Mouse (Mus musculus) urinary bladder, postnatal 36 days (tissue): ENCODE measurements around the gene Gm3336.

Source experiments
- DNase-seq, 2 experiments: peaks; one replicate each; pipeline ENCODE4 v3.0.0; 2022; ENCODE audit warnings: low spot score in 2 of 2, mixed read lengths in 1 of 2

Gene Gm3336

GRCm38 (mm10) chr8:70716521-70717400 lies 1.6 kb upstream of the Gm3336 start:
- DNase-seq: no peak

- DNase-seq: no peak
Observed at GRCm38 (mm10) chr8:70719796-70720270, 1.5 kb downstream of the Gm3336 start.

- peak; percentile 72 to 78 for DNase-seq
Observed at GRCm38 (mm10) chr8:70720739-70721138, 2.4 kb downstream of the Gm3336 start.

- no peak for DNase-seq
Observed at GRCm38 (mm10) chr8:70721601-70722000, 3.3 kb downstream of the Gm3336 start.

GRCm38 (mm10) chr8:70723486-70724210 lies 5.3 kb downstream of the Gm3336 start, which contains the start of gene Pde4c:
Gene Pde4c, plus strand, starts transcription at chr8:70723720.
- no peak for DNase-seq

DNA sequence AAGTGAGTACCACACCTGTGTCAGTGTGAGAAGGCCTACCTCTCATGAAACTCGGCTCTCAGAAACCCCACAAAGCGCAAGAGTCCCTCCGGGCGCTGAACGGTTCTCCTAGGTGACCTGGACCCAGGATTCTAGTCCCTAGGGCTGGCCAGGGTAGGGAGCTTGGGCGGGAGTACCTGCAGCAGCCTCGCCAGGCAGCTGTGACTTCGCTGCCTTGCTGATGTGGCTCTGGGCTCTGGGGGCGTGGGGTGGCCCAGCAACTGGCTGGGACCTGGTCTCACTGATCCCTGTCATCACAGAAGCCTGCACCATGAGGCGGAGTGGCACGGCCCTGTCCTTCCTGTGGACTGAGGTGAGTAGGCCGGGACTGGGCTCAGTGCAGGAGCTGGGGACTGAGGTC lies 5.9 kb downstream of the Gm3336 start:
- DNase-seq: no peak

- DNase-seq: no peak
Observed at GRCm38 (mm10) chr8:70725792-70726447, 7.6 kb downstream of the Gm3336 start.

- no peak for DNase-seq
Observed at GRCm38 (mm10) chr8:70726721-70727120, 8.4 kb downstream of the Gm3336 start.

DNA sequence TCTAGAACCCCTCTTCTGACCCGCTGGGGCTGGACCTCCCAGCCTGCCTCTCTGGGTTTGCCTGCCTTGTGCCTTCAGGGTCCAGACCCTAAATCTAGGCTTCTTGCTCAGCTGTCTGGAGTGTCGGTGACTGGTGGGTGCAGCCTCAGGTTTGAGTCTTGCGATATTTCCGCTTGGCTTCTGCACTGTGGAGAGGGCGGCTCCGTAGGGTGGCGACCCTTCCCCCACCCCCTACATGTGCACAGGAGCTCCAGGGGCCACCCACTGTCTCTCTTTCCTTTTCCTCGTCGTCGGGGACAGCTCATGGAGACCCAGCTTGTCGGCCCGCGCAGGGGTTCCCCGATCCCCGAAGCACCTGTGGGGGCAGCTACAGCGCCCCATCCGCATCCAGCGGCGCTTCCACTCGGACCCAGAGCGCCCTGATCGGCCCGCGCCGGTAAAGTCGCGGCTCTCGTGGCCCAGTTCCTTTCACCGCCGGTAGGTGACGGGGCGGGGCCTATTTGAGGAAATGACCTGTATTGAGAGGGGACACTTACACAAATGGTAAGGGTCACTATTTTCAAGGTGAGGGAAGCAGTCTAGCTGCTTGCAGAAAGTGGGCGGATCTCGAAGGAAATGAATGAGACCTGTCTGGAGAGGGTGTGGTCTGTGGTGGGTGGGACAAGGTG lies 11.6 kb downstream of the Gm3336 start:
- no peak for DNase-seq

DNA sequence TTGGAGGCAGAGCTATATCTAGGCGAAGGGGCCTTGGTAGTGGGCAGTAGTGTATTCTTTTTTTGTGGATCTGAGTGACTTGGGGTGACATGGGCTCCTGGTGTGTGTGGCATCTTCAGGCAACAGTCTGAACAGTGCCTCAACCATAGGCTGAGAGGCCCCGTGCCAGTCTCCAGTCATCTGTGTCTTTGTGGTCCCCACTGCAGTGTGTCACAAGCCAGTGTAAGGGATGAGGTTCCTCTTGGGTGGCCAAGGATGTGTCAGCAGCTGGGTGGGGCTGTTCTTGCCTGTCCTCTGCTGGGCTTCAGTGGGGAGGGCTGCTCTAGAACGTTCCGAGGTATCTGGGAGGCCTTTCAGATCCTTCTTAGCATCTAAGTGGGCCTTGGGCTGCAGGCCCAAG lies 12.6 kb downstream of the Gm3336 start:
- DNase-seq: no peak

GRCm38 (mm10) chr8:70737705-70738104 lies 19.4 kb downstream of the Gm3336 start:
- DNase-seq: no peak

DNA sequence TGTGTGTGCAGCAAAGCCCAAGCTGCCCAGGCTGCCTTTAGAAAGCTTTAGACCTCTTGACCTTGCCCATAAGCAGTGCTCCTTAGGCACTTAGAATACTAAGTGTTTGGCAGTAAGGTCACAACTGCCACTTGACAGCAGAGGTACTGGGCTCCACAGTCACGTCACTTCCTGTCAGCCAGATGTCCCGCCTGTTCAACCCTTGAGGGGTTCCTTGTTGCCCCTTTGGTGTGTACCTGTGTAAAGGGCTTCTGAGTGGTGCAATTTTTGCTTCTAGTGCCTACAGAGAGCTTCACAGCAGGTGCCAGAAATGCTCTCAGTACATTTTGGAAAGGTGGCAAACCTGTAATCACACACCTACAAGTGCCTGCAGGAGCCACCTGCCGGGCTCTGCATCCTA lies 19.9 kb downstream of the Gm3336 start:
- no peak for DNase-seq

GRCm38 (mm10) chr8:70741661-70742060 lies 23.3 kb downstream of the Gm3336 start:
- DNase-seq: no peak

GRCm38 (mm10) chr8:70742176-70742575 lies 23.8 kb downstream of the Gm3336 start:
- DNase-seq: no peak

GRCm38 (mm10) chr8:70742981-70743655 lies 24.8 kb downstream of the Gm3336 start:
- DNase-seq: no peak

DNA sequence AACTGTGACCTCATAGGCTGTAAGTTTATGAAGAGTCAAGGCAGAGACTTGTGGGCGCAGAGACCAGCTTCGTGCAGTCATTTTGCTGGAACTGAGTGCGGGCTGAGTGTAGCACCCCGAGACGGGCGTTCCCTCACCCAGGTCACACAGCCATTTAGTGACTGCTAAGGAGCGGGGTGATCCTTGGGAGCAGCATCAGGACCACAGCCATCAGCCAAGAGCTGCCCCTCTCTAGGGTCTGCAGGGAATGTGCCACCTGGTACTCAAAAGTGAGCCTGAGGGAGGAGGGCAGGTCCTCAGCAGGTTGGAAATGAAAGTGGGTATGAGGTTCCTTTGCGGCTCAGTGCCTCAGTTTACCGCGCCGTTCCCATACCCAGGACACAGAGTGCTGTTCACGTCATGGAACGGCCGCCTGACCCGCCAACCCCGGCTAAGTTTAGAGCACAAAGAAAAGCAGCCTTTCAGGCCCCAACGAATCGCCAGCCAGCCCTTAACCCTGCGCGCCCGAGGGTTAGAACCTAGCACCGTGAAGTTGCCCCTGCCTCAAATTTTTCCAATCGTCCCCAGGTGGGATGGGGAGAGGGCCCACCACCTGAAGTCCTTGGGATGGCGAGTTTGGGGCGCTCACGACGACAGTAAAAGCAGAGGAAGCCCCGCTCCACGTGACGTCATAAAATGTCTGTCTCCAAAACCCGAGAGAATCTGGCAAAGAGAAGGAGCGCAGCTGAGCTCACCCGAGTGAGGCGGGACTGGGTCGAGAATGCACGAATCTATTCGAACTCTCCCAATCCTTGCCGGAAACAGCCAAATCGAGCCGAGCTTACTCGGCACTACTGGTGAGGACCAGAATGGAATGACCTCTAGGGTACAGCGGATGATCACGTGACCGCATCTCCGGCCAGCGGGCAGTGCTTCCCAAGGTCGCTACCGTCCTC lies 25.6 kb downstream of the Gm3336 start:
- no peak for DNase-seq

- DNase-seq: no peak
Observed at GRCm38 (mm10) chr8:70744806-70745205, 26.5 kb downstream of the Gm3336 start.

GRCm38 (mm10) chr8:70745691-70746220 lies 27.4 kb downstream of the Gm3336 start:
- DNase-seq: no peak

- no peak for DNase-seq
Observed at GRCm38 (mm10) chr8:70746676-70747075, 28.3 kb downstream of the Gm3336 start.
